Mouse (Mus musculus) layer of hippocampus, adult 8-10 months (tissue): ENCODE results near the gene Pbx4. TPM values are rescaled to one million over a fixed set of nuclear protein-coding genes. Genes with fewer than 3 reads are reported as not detected.

ENCODE experiments used
- DNase-seq, 2 experiments: peaks; one replicate each; pipeline ENCODE4 v3.0.0; 2022; ENCODE audit warnings: low spot score in 2 of 2
- total RNA-seq, 4 experiments: library from RNA; stranded (reverse); gene quantifications; 2 replicates each; pipeline ENCODE4 v1.2.4; 2022

Pbx4 gene
- total RNA-seq, 4 experiments from 2014 or later, result 15.7 to 22.4 (median 20.7) TPM

GRCm38 (mm10) chr8:69808864-69809403 is 23.4 kb upstream of the Pbx4 start:
- peak; percentile 44 to 47 for DNase-seq

DNA sequence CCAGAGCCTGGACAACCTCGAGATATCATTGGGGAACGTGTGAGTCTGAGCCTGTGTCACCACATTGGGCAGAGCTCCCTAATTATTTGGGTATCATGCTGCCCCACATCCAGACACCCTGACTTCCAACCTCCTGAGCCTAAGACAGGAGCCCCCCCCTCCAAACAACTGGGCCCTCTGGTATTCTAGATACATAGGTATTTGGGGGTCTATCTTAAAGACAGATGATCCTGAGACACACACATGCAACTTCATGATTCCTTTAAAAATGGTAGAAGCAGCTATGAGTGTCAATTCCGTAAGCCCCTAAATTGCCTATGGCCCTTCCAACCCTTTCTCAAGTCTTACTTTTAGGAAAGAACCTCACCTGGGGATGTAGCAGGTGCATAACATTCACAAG is 22.5 kb upstream of the Pbx4 start:
- no peak for DNase-seq

DNA sequence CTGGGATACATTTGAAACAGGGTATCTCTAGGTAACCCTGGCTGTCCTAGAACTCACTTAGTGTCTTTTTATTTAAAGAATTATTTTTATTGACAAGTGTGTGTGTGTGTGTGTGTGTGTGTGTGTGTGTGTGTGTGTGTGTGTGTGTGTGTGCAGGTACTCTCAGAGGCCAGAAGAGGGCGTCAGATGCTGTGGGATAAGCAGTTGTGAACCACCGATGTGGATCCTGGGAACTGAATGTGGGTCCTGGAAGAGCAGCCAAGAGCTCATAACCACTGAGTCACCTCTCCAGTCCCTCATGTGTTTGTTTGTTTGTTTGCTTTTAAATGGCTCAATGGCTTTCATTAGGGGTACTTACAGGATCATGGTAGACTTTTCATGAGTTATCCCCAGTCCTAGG is 17.4 kb upstream of the Pbx4 start:
- DNase-seq, result no peak

DNA sequence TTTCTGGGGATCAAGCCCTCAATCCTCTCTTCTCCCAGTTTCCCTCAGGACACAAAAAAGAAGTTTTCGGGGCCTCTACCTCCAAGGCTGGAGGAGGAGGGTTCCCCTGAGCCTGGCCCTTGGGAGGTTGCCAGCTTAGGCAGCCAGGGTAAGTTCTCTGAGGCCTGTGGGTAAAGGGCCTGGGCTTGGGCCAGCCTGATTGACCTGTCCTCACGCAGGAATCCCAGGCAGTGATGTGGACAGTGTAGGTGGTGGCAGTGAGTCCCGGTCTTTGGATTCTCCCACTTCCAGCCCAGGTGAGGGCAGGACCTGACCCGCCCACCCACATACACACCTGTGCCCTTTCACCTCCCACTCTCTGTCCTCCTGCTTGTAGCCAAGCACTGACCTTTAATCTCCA is 16.9 kb upstream of the Pbx4 start:
- no peak for DNase-seq

DNA sequence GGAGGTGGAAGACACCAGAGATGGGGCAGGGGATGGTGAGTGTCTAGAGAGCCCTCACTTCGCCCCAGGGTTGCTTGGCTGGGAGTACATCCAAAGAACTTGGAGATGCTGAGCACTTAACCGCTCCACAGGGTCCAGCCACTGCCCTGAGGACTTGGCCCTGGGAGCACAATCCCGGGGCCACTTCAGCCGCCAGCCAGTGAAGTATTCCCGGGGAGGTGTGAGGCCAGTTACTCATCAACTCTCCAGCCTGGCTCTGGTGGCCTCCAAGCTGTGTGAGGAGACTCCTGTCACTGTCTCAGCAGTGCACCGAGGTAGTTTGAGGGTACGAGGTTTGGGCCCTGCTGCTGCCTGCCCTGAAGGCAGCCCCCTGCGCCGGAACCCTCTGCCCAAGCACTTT is 11.8 kb upstream of the Pbx4 start:
- no peak for DNase-seq

DNA sequence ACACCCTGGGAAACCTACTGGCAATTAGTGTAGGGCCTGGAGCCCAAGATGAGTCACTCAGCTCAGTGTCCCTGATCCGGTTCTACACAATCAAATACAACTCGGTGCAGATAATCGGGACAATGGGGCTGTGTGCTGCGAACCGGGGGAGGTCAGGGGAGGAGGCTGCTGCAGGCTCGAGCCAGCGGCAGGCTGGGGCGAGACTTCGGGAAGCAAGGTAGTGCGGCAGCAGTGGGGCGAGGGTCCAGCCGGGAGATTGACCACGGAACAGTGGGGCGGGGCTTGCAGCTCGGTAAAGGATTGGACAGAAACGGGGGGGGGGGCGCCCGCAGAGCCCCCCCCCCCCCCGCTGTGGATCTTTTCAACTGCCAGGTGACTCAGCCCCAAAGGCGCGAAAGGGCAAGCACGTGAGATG is 10.3 kb upstream of the Pbx4 start:
- DNase-seq, result no peak

DNA sequence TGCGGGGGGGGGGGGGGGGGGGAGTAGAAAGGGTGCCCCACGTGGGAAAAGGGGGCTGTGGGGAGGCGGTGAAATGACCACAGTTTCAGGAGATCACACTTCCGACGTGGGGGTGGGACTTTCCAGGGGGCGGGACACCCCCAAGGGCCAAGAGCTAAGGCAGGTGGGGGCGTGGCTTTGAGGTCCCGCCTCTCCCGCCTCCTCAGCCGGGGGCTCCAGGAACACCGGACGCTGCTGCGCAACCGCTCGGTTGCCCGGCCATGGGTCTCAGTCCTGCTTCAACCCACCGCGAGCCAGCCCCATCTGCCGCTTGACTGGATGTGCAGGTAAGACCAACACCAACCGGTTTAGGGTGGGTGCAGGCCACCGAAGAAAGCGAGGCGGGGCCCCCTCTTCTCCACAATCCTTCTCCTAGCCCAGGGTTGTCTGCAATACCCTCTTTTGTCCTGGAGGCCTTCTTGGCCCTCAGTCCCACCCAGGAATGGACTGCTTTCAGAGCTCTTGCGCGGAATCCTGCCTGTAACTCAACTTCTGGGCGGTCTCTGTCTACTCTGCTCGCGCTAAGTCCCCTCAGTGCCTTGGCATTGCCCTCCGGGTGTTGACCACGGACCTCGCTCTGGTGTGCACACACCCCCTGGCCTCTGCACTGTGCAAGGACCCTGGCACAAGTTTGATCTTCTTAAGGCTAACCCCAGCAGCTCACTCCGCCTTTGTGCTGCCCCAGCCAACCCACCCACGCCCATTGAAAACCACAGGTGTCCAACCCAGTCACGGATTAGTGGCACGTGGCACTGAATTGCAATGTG is 9.7 kb upstream of the Pbx4 start, which contains the start of gene Lpar2:
TSS of gene Lpar2 (plus strand) at position 44 of the 806 bp plus-strand sequence.
- DNase-seq, result no peak

DNA sequence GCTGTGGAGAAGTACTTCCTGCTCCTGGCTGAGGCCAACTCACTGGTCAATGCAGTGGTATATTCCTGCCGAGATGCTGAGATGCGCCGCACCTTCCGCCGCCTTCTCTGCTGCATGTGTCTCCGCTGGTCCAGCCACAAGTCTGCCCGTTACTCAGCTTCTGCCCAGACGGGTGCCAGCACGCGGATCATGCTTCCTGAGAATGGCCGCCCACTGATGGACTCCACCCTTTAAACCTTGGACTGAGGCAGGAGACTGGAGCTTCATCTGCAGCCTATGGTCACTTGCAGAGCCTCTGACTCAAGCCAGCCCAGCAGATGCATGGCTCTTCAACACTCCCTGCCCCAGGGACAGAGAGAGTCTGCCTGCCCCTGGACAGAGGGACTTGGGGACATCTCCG is 5.9 kb upstream of the Pbx4 start:
- no peak for DNase-seq

- no peak for DNase-seq
Measured at GRCm38 (mm10) chr8:69837057-69837682, 4.9 kb downstream of the Pbx4 start.

DNA sequence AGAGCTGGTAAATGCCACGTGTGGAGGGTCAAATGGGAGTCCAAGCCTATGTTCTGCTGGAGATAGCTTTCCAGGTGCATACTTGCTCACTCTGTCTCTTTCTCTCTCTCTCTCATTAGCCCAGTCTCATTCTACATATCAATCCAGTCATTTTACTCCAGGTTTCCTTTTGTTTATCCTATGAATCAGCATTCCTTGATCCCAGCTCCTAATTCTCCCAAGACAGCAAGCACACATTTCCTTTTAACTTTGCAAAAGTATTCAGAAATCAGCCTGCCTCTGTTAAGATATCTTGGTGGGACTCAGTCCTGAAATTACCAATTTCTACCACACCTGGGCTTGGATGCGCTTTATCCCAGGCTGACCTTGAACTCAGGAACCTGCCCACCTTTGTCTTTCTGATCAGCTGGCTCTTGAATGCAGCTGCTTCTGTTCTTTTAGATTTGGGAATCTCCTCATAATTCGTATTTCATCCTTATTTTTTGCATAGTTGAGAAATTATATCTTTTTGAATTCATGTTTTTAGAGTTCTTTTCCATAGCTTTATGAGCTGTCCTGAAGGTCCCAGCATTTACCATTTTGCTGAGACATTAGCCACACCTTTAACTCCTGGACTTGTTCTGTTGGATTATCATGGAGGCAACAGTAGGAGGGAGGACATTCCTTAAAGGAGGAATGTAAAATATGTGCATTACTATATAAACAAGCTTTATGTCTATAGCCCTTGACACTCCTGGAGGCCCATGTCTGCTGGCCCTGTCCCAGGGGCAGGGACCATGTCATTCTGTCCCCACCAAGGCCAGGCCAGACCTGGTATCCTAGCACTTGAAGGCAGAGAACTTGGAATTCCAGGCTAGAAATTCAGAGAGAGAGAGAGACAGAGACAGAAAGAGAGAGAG is 15.1 kb downstream of the Pbx4 start:
- no peak for DNase-seq

DNA sequence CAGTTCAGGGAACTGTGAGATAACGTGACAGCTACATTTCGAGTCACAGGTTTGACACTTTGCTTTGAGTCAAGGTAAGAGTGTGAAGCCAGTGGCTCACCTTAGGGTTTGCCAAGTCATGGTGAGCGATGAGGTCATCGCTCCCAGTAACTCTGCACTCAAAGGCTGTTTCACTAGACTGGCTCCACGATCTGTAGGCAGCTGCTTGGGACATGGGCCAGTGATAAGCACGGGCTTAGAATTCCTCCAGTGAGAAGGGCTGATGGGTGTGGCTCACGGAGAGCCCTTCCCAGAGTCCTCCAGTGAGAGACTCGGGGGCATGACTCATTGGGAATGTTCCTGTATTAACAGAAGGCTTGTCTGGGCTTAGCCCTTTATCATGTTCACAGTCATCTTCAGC is 16.7 kb downstream of the Pbx4 start:
- DNase-seq, result no peak

DNA sequence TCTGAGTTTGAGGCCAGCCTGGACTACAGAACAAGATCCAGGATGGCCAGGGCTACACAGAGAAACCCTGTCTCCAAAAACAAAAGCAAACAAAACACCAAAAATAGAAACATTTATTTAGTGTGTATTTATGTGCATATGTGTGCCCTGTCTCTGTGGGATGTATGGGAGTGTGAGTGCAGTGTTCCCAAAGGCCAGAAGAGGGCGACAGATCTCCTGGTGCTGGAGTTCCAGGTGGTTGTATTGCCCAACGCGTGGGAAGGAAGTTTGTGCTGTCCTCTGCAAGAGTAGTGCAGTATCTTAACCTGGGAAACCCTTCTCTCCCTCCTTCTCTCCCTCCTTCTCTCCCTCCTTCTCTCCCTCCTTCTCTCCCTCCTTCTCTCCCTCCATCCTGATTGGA is 17.6 kb downstream of the Pbx4 start:
- DNase-seq, result no peak

DNA sequence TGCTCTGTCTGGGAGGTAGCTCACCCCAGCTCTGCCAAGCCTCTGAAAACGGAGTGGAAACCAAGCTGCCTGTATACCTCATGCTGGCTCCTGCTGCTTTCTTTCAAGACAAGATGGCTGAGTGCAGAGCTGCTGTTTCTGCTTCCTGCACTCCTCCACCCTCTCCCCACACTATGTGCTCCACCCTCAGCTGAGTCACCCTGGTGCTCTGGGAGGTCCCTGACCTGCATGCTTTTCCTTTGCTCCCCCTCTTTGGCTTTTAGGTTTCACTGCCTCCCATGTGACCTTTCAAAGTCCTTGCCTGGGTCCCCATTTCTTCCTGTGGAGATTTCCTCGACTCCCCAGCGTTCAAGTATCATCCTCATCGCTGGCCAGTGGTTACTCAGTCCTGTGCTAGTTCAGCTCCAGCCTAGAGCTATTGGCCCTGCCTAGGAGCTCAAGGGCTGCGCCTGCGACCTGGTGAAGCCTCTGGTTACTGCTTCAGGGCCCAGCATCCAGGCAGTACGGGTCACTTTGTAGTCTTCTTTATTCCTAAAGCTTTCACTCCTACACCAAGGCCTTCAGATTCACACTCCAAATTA is 18.7 kb downstream of the Pbx4 start:
- DNase-seq, result no peak

DNA sequence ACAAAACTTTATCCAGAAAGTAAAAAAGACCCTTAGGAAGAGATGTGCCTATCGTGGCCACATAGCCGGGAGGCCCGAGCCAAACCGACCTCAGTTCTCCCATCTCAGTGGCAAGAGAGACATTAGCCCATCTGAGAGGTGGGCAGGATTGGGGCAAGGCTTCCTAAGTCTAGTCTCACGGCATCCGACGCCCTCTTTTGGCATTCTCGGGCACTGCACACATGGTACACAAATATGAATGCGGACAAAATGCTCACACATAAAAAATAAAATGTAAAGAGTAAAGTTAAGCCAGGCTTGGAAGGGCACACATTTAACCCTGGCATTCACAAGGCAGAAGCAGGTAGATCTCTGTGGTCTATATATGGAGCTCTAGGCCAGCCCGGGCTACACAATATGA is 21.6 kb downstream of the Pbx4 start:
- no peak for DNase-seq

DNA sequence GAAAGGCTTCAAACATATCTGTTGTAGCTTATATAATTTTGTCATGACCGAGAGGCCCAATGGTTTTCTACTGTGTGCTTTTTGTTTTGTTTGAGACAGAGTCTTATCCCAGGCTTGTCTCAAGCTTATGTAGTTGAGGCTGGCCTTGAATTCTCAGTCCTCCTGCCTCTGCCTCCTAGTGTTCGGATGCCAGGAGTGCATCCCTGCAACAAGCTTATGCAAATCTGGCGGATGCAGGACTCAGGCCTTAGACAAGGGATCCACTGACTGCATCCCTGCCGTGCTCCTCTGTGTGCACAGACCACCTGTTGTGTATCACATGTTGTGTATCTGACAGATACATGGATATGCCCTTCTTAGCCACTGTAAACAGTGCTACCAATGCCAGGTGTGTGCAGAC is 28.5 kb downstream of the Pbx4 start:
- no peak for DNase-seq

GRCm38 (mm10) chr8:69861251-69861650 is 29.0 kb downstream of the Pbx4 start:
- no peak for DNase-seq

- no peak for DNase-seq
Measured at GRCm38 (mm10) chr8:69863387-69864020, 31.2 kb downstream of the Pbx4 start.

GRCm38 (mm10) chr8:69864180-69864579 is 31.9 kb downstream of the Pbx4 start:
- no peak for DNase-seq

- DNase-seq, result no peak
Measured at GRCm38 (mm10) chr8:69867696-69868326, 35.5 kb downstream of the Pbx4 start.

GRCm38 (mm10) chr8:69870003-69870765 is 37.9 kb downstream of the Pbx4 start:
- DNase-seq, result no peak
